Mouse (Mus musculus) layer of hippocampus, adult 9-10 months (tissue): ENCODE measurements around the gene Syt14.

ENCODE experiments used
- DNase-seq: peaks from one replicate; pipeline ENCODE4 v3.0.0; 2022; ENCODE audit warnings: low spot score

Syt14 gene

GRCm38 (mm10) chr1:192864440-192864839, 171.1 kb downstream of the Syt14 start:
- DNase-seq: no peak

GRCm38 (mm10) chr1:192861305-192861960, 174.1 kb downstream of the Syt14 start:
- no peak for DNase-seq

- DNase-seq: no peak
Measured at GRCm38 (mm10) chr1:192860273-192860672, 175.3 kb downstream of the Syt14 start.

- no peak for DNase-seq
Measured at GRCm38 (mm10) chr1:192857582-192857981, 178.0 kb downstream of the Syt14 start.

- no peak for DNase-seq
Measured at GRCm38 (mm10) chr1:192856931-192857330, 178.6 kb downstream of the Syt14 start.

- DNase-seq: no peak
Measured at GRCm38 (mm10) chr1:192856411-192856810, 179.2 kb downstream of the Syt14 start.

GRCm38 (mm10) chr1:192855474-192856230, 179.9 kb downstream of the Syt14 start, which contains the start of gene Sertad4:
Gene Sertad4, minus strand, starts transcription at chr1:192855756.
- DNase-seq: no peak

- no peak for DNase-seq
Measured at GRCm38 (mm10) chr1:192854819-192855271, 180.7 kb downstream of the Syt14 start.

- no peak for DNase-seq
Measured at GRCm38 (mm10) chr1:192853988-192854818, 181.4 kb downstream of the Syt14 start.

- DNase-seq: no peak
Measured at GRCm38 (mm10) chr1:192853429-192853828, 182.1 kb downstream of the Syt14 start.

- DNase-seq: no peak
Measured at GRCm38 (mm10) chr1:192852047-192852446, 183.5 kb downstream of the Syt14 start.

- DNase-seq: no peak
Measured at GRCm38 (mm10) chr1:192851640-192852039, 183.9 kb downstream of the Syt14 start.

GRCm38 (mm10) chr1:192851126-192851525, 184.4 kb downstream of the Syt14 start:
- no peak for DNase-seq

GRCm38 (mm10) chr1:192849616-192850015, 186.0 kb downstream of the Syt14 start:
- DNase-seq: no peak

GRCm38 (mm10) chr1:192847254-192847653, 188.3 kb downstream of the Syt14 start:
- DNase-seq: no peak
